Comparison of ENCODE assay signal across 8 mouse cellular contexts in the genomic region with DNA sequence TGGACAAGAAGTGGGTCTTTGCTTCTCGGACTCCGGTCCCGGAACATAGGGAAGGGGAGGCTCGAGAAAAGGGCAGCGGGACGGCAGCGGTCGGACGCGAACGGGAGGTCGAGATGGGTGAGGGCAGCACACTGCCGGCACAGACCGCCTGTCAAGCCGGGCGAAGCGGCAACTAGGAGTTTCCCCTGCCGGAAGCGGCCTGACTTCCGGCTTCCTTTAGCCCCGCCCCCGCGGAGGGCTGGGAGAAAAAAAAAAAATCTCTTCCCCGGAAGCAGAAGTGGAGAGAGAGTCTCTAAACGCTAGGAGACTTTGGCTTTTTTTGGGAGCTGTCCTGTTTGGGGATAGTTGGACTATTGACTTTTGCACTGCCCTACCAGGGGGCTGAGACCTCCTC. TPM values are rescaled to one million over a fixed set of nuclear protein-coding genes. Genes with fewer than 3 reads are reported as not detected.
A peak's percentile ranks its signal among the peaks of the same experiment; 100 is the strongest.
DNase-seq lines count a peak whose midpoint lies in the region; ATAC-seq lines count a peak whose summit lies in the region.

A gene (minus strand): TSS at position 209 of the 394 bp plus-strand sequence.

- H3K27me3 ChIP-seq in heart, embryonic 10.5 days (ENCODE audit: insufficient read depth, poor library complexity, severe bottlenecking) = no peaks in the 10 kb centered on the region
- no peaks in the 10 kb centered on the region for H3K27me3 ChIP-seq in kidney, embryonic 15.5 days

- peak; percentile 89 for DNase-seq in B cell, adult 2 months
- DNase-seq in brain, adult 2 months (ENCODE audit: low read depth, low spot score) = peak; percentile 91
- peak; percentile 96 for DNase-seq in heart, embryonic 10.5 days (ENCODE audit: low spot score)
- peak; percentile 91 for DNase-seq in liver
- DNase-seq in spleen, postnatal 4 days (ENCODE audit: low spot score in 2 of 2) = peak; percentile 87 to 93

- H3K4me3 ChIP-seq in heart, embryonic 10.5 days = peak within 1 kb of the TSS; percentile 89
- H3K4me3 ChIP-seq in kidney, embryonic 15.5 days (replicated peaks) = peak within 1 kb of the TSS; percentile 93

- no peaks in the 10 kb centered on the region for H3K36me3 ChIP-seq in heart, embryonic 10.5 days
- no peaks in the 10 kb centered on the region for H3K36me3 ChIP-seq in kidney, embryonic 15.5 days

- H3K4me2 ChIP-seq in kidney, embryonic 15.5 days = peak within 1 kb of the TSS; percentile 78

- peak within 1 kb of the TSS; percentile 84 for H3K27ac ChIP-seq in heart, embryonic 10.5 days
- peak within 1 kb of the TSS; percentile 83 for H3K27ac ChIP-seq in kidney, embryonic 15.5 days

- peak; percentile 97 for ATAC-seq in erythroblast, adult 5-6 weeks (replicated peaks; ENCODE audit: low FRiP score, poor library complexity, severe bottlenecking)
- ATAC-seq in kidney, embryonic 15.5 days (replicated peaks; ENCODE audit: low FRiP score) = peak; percentile 95
- peak; percentile 90 for ATAC-seq in monocyte, adult 5-6 weeks (replicated peaks; ENCODE audit: insufficient number of reproducible peaks, low FRiP score, low TSS enrichment, poor library complexity, severe bottlenecking)

- peak within 1 kb of the TSS; percentile 77 for H3K9ac ChIP-seq in kidney, embryonic 15.5 days

- under 1% methylated on average over 25 of the region's 25 CpGs for WGBS in heart, embryonic 10.5 days
- under 1% methylated on average over 25 of the region's 25 CpGs for WGBS in kidney, embryonic 15.5 days

- no peaks in the 10 kb centered on the region for H3K9me3 ChIP-seq in heart, embryonic 10.5 days
- H3K9me3 ChIP-seq in kidney, embryonic 15.5 days (replicated peaks) = no peaks in the 10 kb centered on the region

- H3K4me1 ChIP-seq in heart, embryonic 10.5 days = peaks cover 10% of the 10 kb centered on the region
- H3K4me1 ChIP-seq in kidney, embryonic 15.5 days = peaks cover 9% of the 10 kb centered on the region

RNA-seq across cellular contexts. Expression of the gene that starts here (rescaled TPM):
- total RNA-seq in erythroblast, adult 5-6 weeks (2015; ENCODE audit: low replicate concordance) = 7.3 and 20.2 TPM in 2 replicates
- 13.5 and 13.9 TPM in 2 replicates for total RNA-seq in erythroblast, adult 5-6 weeks (2017; ENCODE audit: low replicate concordance)
- polyA plus RNA-seq in heart, embryonic 10.5 days (2016; fragmentation: Nextera tagmentation; extraction: Ambion mirVana) = 31.0 and 32.4 TPM in 2 replicates
- 35.1 and 37.1 TPM in 2 replicates for polyA plus RNA-seq in kidney, embryonic 15.5 days (2015; fragmentation: Nextera tagmentation; extraction: Ambion mirVana)
- 30.5 to 73.2 TPM (median 47.8 TPM) in 3 replicates for total RNA-seq in monocyte, adult 5-6 weeks (2017)

Comparison
In these comparisons a context has a peak if more than half of its experiments do, and no peak if none do; other contexts are left out.
1. Peak in every context shown above with its lines: DNase-seq, ATAC-seq, H3K4me3 ChIP-seq and H3K27ac ChIP-seq.